Comparison of ENCODE assay signal across 12 mouse cellular contexts in genomic region chr6:52161336-52162092, GRCm38 (mm10). TPM values are rescaled to one million over a fixed set of nuclear protein-coding genes. Genes with fewer than 3 reads are reported as not detected.
DNase-seq lines count a peak whose midpoint lies in the region; ATAC-seq lines count a peak whose summit lies in the region.
"Had no signal": no experiment of that assay in that cellular context is flagged by ENCODE, and none has a peak within 500 bp of the region (broad histone marks: within the 10 kb centered on the region; RNA-seq: fewer than 3 reads in every experiment).

No protein-coding gene starts in this region.

- no peak overlapping the region for H3K27ac ChIP-seq in heart, embryonic 12.5 days (ENCODE audit: poor library complexity, severe bottlenecking)
- no peak overlapping the region for H3K27ac ChIP-seq in embryonic facial prominence, embryonic 12.5 days
- H3K27ac ChIP-seq in limb, embryonic 12.5 days, result peak overlapping the region; percentile 72; the same call in 1 of the 2 replicates
- no peak overlapping the region for H3K27ac ChIP-seq in midbrain, embryonic 16.5 days (ENCODE audit: low read length)

- no peaks in the 10 kb centered on the region for H3K9me3 ChIP-seq in heart, embryonic 12.5 days (replicated peaks)
- no peaks in the 10 kb centered on the region for H3K9me3 ChIP-seq in embryonic facial prominence, embryonic 12.5 days
- no peaks in the 10 kb centered on the region for H3K9me3 ChIP-seq in limb, embryonic 12.5 days
- H3K9me3 ChIP-seq in midbrain, embryonic 16.5 days (replicated peaks; ENCODE audit: control insufficient read depth, low read length, poor library complexity, severe bottlenecking), result no peaks in the 10 kb centered on the region

- peaks cover 90% of the 10 kb centered on the region for H3K27me3 ChIP-seq in heart, embryonic 12.5 days (replicated peaks)
- H3K27me3 ChIP-seq in embryonic facial prominence, embryonic 12.5 days, result peaks cover 92% of the 10 kb centered on the region
- H3K27me3 ChIP-seq in limb, embryonic 12.5 days, result peaks cover 79% of the 10 kb centered on the region
- peaks cover 84% of the 10 kb centered on the region for H3K27me3 ChIP-seq in midbrain, embryonic 16.5 days (ENCODE audit: control insufficient read depth, insufficient read depth, low read depth, low read length)

- no peaks in the 10 kb centered on the region for H3K36me3 ChIP-seq in heart, embryonic 12.5 days
- H3K36me3 ChIP-seq in embryonic facial prominence, embryonic 12.5 days, result no peaks in the 10 kb centered on the region
- no peaks in the 10 kb centered on the region for H3K36me3 ChIP-seq in limb, embryonic 12.5 days
- no peaks in the 10 kb centered on the region for H3K36me3 ChIP-seq in midbrain, embryonic 16.5 days (ENCODE audit: control insufficient read depth, insufficient read depth, low read length)

- H3K4me2 ChIP-seq in heart, embryonic 12.5 days, result peak overlapping the region; percentile 98
- peak overlapping the region; percentile 99 for H3K4me2 ChIP-seq in embryonic facial prominence, embryonic 12.5 days (replicated peaks)
- peak overlapping the region; percentile 100 for H3K4me2 ChIP-seq in limb, embryonic 12.5 days
- no peak overlapping the region for H3K4me2 ChIP-seq in midbrain, embryonic 16.5 days (ENCODE audit: low read length)

- WGBS in heart, embryonic 12.5 days, result 26% methylated on average over 8 of the region's 8 CpGs
- WGBS in embryonic facial prominence, embryonic 12.5 days, result 3% methylated on average over 8 of the region's 8 CpGs
- 10% methylated on average over 8 of the region's 8 CpGs for WGBS in limb, embryonic 12.5 days
- 5% methylated on average over 8 of the region's 8 CpGs for WGBS in midbrain, embryonic 16.5 days

- H3K9ac ChIP-seq in heart, embryonic 12.5 days, result no peak overlapping the region
- H3K9ac ChIP-seq in embryonic facial prominence, embryonic 12.5 days, result peak overlapping the region; percentile 40; the same call in 1 of the 2 replicates
- H3K9ac ChIP-seq in limb, embryonic 12.5 days (replicated peaks), result no peak overlapping the region
- no peak overlapping the region for H3K9ac ChIP-seq in midbrain, embryonic 16.5 days (ENCODE audit: low read depth, low read length)

- no peak for ATAC-seq in heart, embryonic 12.5 days (ENCODE audit: insufficient number of reproducible peaks, low FRiP score)
- ATAC-seq in embryonic facial prominence, embryonic 12.5 days (ENCODE audit: insufficient number of reproducible peaks, insufficient read depth, low FRiP score, low TSS enrichment), result no peak
- ATAC-seq in limb, embryonic 12.5 days (ENCODE audit: insufficient number of reproducible peaks, insufficient read depth, low FRiP score, low TSS enrichment, low read depth), result no peak
- no peak for ATAC-seq in cerebellum, adult (ENCODE audit: insufficient number of reproducible peaks, low FRiP score, low TSS enrichment)
- ATAC-seq in midbrain, embryonic 16.5 days, result no peak

- intact Hi-C loops in heart, postnatal 25 days (cut with DNase I), result loop anchor here (5.0 kb wide), 2 partner anchors 36 to 979 kb away; no protein-coding TSS in a partner anchor

- no peak for DNase-seq in heart, postnatal 25 days (ENCODE audit: low spot score)
- DNase-seq in 3T3-L1 (ENCODE audit: low read depth, low spot score), result peak; percentile 73
- DNase-seq in urinary bladder, postnatal 10 days (ENCODE audit: low spot score), result no peak
- DNase-seq: gastrocnemius, postnatal 10 days; layer of hippocampus, postnatal 36 days had no signal

- peak overlapping the region; percentile 70 for H3K4me3 ChIP-seq in heart, embryonic 12.5 days
- peak overlapping the region; percentile 15 for H3K4me3 ChIP-seq in embryonic facial prominence, embryonic 12.5 days
- no peak overlapping the region for H3K4me3 ChIP-seq in limb, embryonic 12.5 days (replicated peaks)
- no peak overlapping the region for H3K4me3 ChIP-seq in midbrain, embryonic 16.5 days (ENCODE audit: low read depth, low read length)

- peaks cover 24% of the 10 kb centered on the region for H3K4me1 ChIP-seq in heart, embryonic 12.5 days (replicated peaks)
- H3K4me1 ChIP-seq in embryonic facial prominence, embryonic 12.5 days, result 0 out of 2 replicates have a peak, but pooled peaks cover 4% of the 10 kb centered on the region
- H3K4me1 ChIP-seq in limb, embryonic 12.5 days (replicated peaks), result peaks cover 66% of the 10 kb centered on the region
- peaks cover 10% of the 10 kb centered on the region for H3K4me1 ChIP-seq in midbrain, embryonic 16.5 days (ENCODE audit: control insufficient read depth, insufficient read depth, low read length)

RNA-seq across cellular contexts. Expression of gene Hoxa2, which starts 3.1 kb away (rescaled TPM):
- 0.98 and 1.2 TPM in 2 replicates for polyA plus RNA-seq in heart, embryonic 12.5 days (2016; fragmentation: Nextera tagmentation; extraction: Ambion mirVana)
- under 1 TPM; 0.31 to 0.34 TPM for total RNA-seq in heart, postnatal 25 days (2021)
- 15.1 and 18.2 TPM in 2 replicates for polyA plus RNA-seq in embryonic facial prominence, embryonic 12.5 days (2016; fragmentation: Nextera tagmentation; extraction: Ambion mirVana)
- polyA plus RNA-seq in limb, embryonic 12.5 days (2016; fragmentation: Nextera tagmentation; extraction: Ambion mirVana), result 1.8 and 2.0 TPM in 2 replicates
- 0.10 and 0.22 TPM in 2 replicates for polyA plus RNA-seq in midbrain, embryonic 16.5 days (2015; fragmentation: Nextera tagmentation; extraction: Ambion mirVana)
- total RNA-seq: layer of hippocampus, postnatal 36 days had no signal
- polyA plus RNA-seq: cortical plate, adult 2 months had no signal

RNA-seq across cellular contexts. Expression of gene Hoxa1, which starts 3.4 kb away (rescaled TPM):
- polyA plus RNA-seq in heart, embryonic 12.5 days (2016; fragmentation: Nextera tagmentation; extraction: Ambion mirVana), result 0.89 and 1.3 TPM in 2 replicates
- under 1 TPM in 1 of 2 experiments, not detected in 1; 0.16 TPM for total RNA-seq in heart, postnatal 25 days (2021)
- 0.71 and 0.77 TPM in 2 replicates for polyA plus RNA-seq in embryonic facial prominence, embryonic 12.5 days (2016; fragmentation: Nextera tagmentation; extraction: Ambion mirVana)
- 0.58 and 0.70 TPM in 2 replicates for polyA plus RNA-seq in limb, embryonic 12.5 days (2016; fragmentation: Nextera tagmentation; extraction: Ambion mirVana)
- 0.20 TPM in 1 of 2 replicates, not detected in the other for polyA plus RNA-seq in midbrain, embryonic 16.5 days (2015; fragmentation: Nextera tagmentation; extraction: Ambion mirVana)
- total RNA-seq: layer of hippocampus, postnatal 36 days had no signal
- polyA plus RNA-seq: cortical plate, adult 2 months had no signal

RNA-seq across cellular contexts. Expression of gene 5730596B20Rik, which starts 15.8 kb away (rescaled TPM):
- polyA plus RNA-seq in heart, embryonic 12.5 days (2016; fragmentation: Nextera tagmentation; extraction: Ambion mirVana), result 0.15 and 0.36 TPM in 2 replicates
- total RNA-seq in heart, postnatal 25 days (2021), result not detected
- polyA plus RNA-seq in embryonic facial prominence, embryonic 12.5 days (2016; fragmentation: Nextera tagmentation; extraction: Ambion mirVana), result 0.17 and 0.35 TPM in 2 replicates
- 0.91 and 0.98 TPM in 2 replicates for polyA plus RNA-seq in limb, embryonic 12.5 days (2016; fragmentation: Nextera tagmentation; extraction: Ambion mirVana)
- polyA plus RNA-seq in midbrain, embryonic 16.5 days (2015; fragmentation: Nextera tagmentation; extraction: Ambion mirVana), result not detected in 2 replicates
- total RNA-seq: layer of hippocampus, postnatal 36 days had no signal
- polyA plus RNA-seq: cortical plate, adult 2 months; testis, adult 2 months had no signal

RNA-seq across cellular contexts. Expression of gene Hoxa4, which starts 30.0 kb away (rescaled TPM):
- polyA plus RNA-seq in heart, embryonic 12.5 days (2016; fragmentation: Nextera tagmentation; extraction: Ambion mirVana), result 0.38 and 0.39 TPM in 2 replicates
- under 1 TPM; 0.22 to 0.36 TPM for total RNA-seq in heart, postnatal 25 days (2021)
- 0.14 TPM in 1 of 2 replicates, not detected in the other for polyA plus RNA-seq in embryonic facial prominence, embryonic 12.5 days (2016; fragmentation: Nextera tagmentation; extraction: Ambion mirVana)
- 0.35 and 0.90 TPM in 2 replicates for polyA plus RNA-seq in limb, embryonic 12.5 days (2016; fragmentation: Nextera tagmentation; extraction: Ambion mirVana)
- polyA plus RNA-seq in midbrain, embryonic 16.5 days (2015; fragmentation: Nextera tagmentation; extraction: Ambion mirVana), result not detected in 2 replicates
- total RNA-seq: layer of hippocampus, postnatal 36 days had no signal
- polyA plus RNA-seq: cortical plate, adult 2 months had no signal

RNA-seq across cellular contexts. Expression of gene Hoxa5, which starts 42.9 kb away (rescaled TPM):
- 0.96 and 1.7 TPM in 2 replicates for polyA plus RNA-seq in heart, embryonic 12.5 days (2016; fragmentation: Nextera tagmentation; extraction: Ambion mirVana)
- total RNA-seq in heart, postnatal 25 days (2021), result 1 to 10 TPM in 1 of 2 experiments, under 1 TPM in 1; 0.52 to 1.3 TPM
- polyA plus RNA-seq in embryonic facial prominence, embryonic 12.5 days (2016; fragmentation: Nextera tagmentation; extraction: Ambion mirVana), result 0.33 and 0.34 TPM in 2 replicates
- polyA plus RNA-seq in limb, embryonic 12.5 days (2016; fragmentation: Nextera tagmentation; extraction: Ambion mirVana), result 8.2 and 9.2 TPM in 2 replicates
- polyA plus RNA-seq in midbrain, embryonic 16.5 days (2015; fragmentation: Nextera tagmentation; extraction: Ambion mirVana), result 0.21 TPM in 1 of 2 replicates, not detected in the other
- total RNA-seq: layer of hippocampus, postnatal 36 days had no signal
- polyA plus RNA-seq: cortical plate, adult 2 months had no signal

Comparison
In these comparisons a context has a peak if more than half of its experiments do, and no peak if none do; other contexts are left out.
1. H3K4me3 ChIP-seq: peak in heart, embryonic 12.5 days (single experiment) and embryonic facial prominence, embryonic 12.5 days (single experiment); none in limb, embryonic 12.5 days (single experiment) and midbrain, embryonic 16.5 days (single experiment).